In the genomic region with DNA sequence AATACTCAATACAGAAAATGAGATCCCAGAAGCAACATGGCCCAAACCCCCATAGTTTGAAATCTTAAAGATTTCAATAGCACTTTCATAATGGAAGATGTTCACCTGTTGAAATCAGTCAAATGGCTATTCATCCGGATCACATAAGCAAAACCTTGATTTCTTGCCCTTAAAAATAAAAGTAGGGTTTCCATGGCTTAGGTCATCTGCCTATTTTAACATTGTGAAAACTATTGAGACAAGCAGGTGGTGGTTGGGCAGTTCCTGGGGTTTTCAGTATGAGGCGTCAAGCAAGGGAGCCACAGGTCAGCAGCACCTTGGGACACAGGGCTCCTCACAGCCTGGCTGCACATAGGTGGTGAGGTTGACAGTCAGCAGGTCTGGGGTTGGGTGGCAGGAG, we compare ENCODE assay signal across 39 mouse cellular contexts. TPM values are rescaled to one million over a fixed set of nuclear protein-coding genes. Genes with fewer than 3 reads are reported as not detected.
"Had no signal": no experiment of that assay in that cellular context is flagged by ENCODE, and none has a peak within 500 bp of the region (broad histone marks: within the 10 kb centered on the region; RNA-seq: fewer than 3 reads in every experiment).

No protein-coding gene starts in this region.

- H3K9ac ChIP-seq: embryonic facial prominence, embryonic 12.5 days; embryonic facial prominence, embryonic 13.5 days; embryonic facial prominence, embryonic 15.5 days; forebrain, embryonic 12.5 days; forebrain, embryonic 13.5 days; forebrain, embryonic 15.5 days; forebrain, postnatal 0 days had no signal

- H3K27me3 ChIP-seq: embryonic facial prominence, embryonic 12.5 days; embryonic facial prominence, embryonic 13.5 days; embryonic facial prominence, embryonic 15.5 days; forebrain, embryonic 15.5 days had no signal

- H3K4me2 ChIP-seq: embryonic facial prominence, embryonic 12.5 days; embryonic facial prominence, embryonic 13.5 days; embryonic facial prominence, embryonic 15.5 days; forebrain, embryonic 12.5 days; forebrain, embryonic 13.5 days; forebrain, embryonic 15.5 days had no signal

- H3K4me1 ChIP-seq: embryonic facial prominence, embryonic 10.5 days; embryonic facial prominence, embryonic 12.5 days; embryonic facial prominence, embryonic 13.5 days; embryonic facial prominence, embryonic 15.5 days; forebrain, embryonic 10.5 days; forebrain, embryonic 12.5 days; forebrain, embryonic 13.5 days; forebrain, embryonic 15.5 days; heart, embryonic 10.5 days had no signal

- H3K27ac ChIP-seq: embryonic facial prominence, embryonic 10.5 days; embryonic facial prominence, embryonic 12.5 days; embryonic facial prominence, embryonic 13.5 days; embryonic facial prominence, embryonic 15.5 days; forebrain, embryonic 10.5 days; forebrain, embryonic 12.5 days; forebrain, embryonic 13.5 days; forebrain, embryonic 15.5 days; gastrocnemius, adult 2 months; heart, adult 2 months; heart, embryonic 10.5 days had no signal

- H3K4me3 ChIP-seq: embryonic facial prominence, embryonic 10.5 days; embryonic facial prominence, embryonic 12.5 days; embryonic facial prominence, embryonic 13.5 days; embryonic facial prominence, embryonic 15.5 days; erythroblast, embryonic 14.5 days; forebrain, embryonic 10.5 days; forebrain, embryonic 12.5 days; forebrain, embryonic 13.5 days; forebrain, embryonic 15.5 days; gastrocnemius, adult 2 months; heart, adult 2 months; heart, embryonic 10.5 days had no signal

- H3K9me3 ChIP-seq: embryonic facial prominence, embryonic 10.5 days; embryonic facial prominence, embryonic 12.5 days; embryonic facial prominence, embryonic 13.5 days; embryonic facial prominence, embryonic 15.5 days; forebrain, embryonic 10.5 days; forebrain, embryonic 12.5 days; forebrain, embryonic 13.5 days; forebrain, embryonic 15.5 days; heart, embryonic 10.5 days had no signal

- H3K36me3 ChIP-seq: embryonic facial prominence, embryonic 10.5 days; embryonic facial prominence, embryonic 12.5 days; embryonic facial prominence, embryonic 13.5 days; embryonic facial prominence, embryonic 15.5 days; forebrain, embryonic 10.5 days; forebrain, embryonic 12.5 days; forebrain, embryonic 15.5 days; heart, embryonic 10.5 days had no signal

- DNase-seq: cerebellum, adult 9-10 months; cerebellum, adult 9-11 months; cerebellum, postnatal 10 days; cerebellum, postnatal 14 days; cerebellum, postnatal 25 days; cerebellum, postnatal 36 days; embryo, embryonic 11 days; forebrain, postnatal 0 days; gastrocnemius, adult 2 months; gastrocnemius, postnatal 10 days; gastrocnemius, postnatal 14 days; gastrocnemius, postnatal 25 days; gastrocnemius, postnatal 36 days; heart, adult 11 months; heart, adult 18-20 months; heart, adult 2 months had no signal

- ATAC-seq: forebrain, embryonic 13.5 days; forebrain, embryonic 14.5 days; forebrain, embryonic 15.5 days; forebrain, embryonic 16.5 days; forebrain, postnatal 0 days had no signal

RNA-seq across cellular contexts. Expression of gene Krtap3-2, which starts 0.5 kb away (rescaled TPM):
- total RNA-seq: common myeloid progenitor, adult 5-6 weeks; forebrain, postnatal 0 days; gastrocnemius, adult 18-20 months; gastrocnemius, adult 2 months; gastrocnemius, adult 8-10 months; gastrocnemius, postnatal 10 days; gastrocnemius, postnatal 14 days; gastrocnemius, postnatal 25 days; gastrocnemius, postnatal 36 days; gastrocnemius, postnatal 4 days; granulocyte monocyte progenitor cell, adult 5-6 weeks; heart, adult 18-20 months; heart, adult 2 months; heart, adult 8-10 months had no signal
- polyA plus RNA-seq: cortical plate, adult 2 months; embryonic facial prominence, embryonic 10.5 days; embryonic facial prominence, embryonic 11.5 days; embryonic facial prominence, embryonic 12.5 days; embryonic facial prominence, embryonic 13.5 days; embryonic facial prominence, embryonic 14.5 days; erythroblast, embryonic 14.5 days; forebrain, embryonic 10.5 days; forebrain, embryonic 12.5 days; forebrain, embryonic 13.5 days; forebrain, embryonic 14.5 days; forebrain, embryonic 15.5 days; forebrain, embryonic 16.5 days; forebrain, postnatal 0 days; frontal cortex, adult 2 months; gonadal fat pad, adult 2 months; heart, adult 2 months; heart, embryonic 10.5 days had no signal

RNA-seq across cellular contexts. Expression of gene Gm11939, which starts 3.1 kb away (rescaled TPM):
- total RNA-seq: common myeloid progenitor, adult 5-6 weeks; forebrain, postnatal 0 days; gastrocnemius, adult 18-20 months; gastrocnemius, adult 2 months; gastrocnemius, adult 8-10 months; gastrocnemius, postnatal 10 days; gastrocnemius, postnatal 14 days; gastrocnemius, postnatal 25 days; gastrocnemius, postnatal 36 days; gastrocnemius, postnatal 4 days; granulocyte monocyte progenitor cell, adult 5-6 weeks; heart, adult 18-20 months; heart, adult 2 months; heart, adult 8-10 months had no signal
- polyA plus RNA-seq: cortical plate, adult 2 months; embryonic facial prominence, embryonic 10.5 days; embryonic facial prominence, embryonic 11.5 days; embryonic facial prominence, embryonic 12.5 days; embryonic facial prominence, embryonic 13.5 days; embryonic facial prominence, embryonic 14.5 days; erythroblast, embryonic 14.5 days; forebrain, embryonic 10.5 days; forebrain, embryonic 12.5 days; forebrain, embryonic 13.5 days; forebrain, embryonic 14.5 days; forebrain, embryonic 15.5 days; forebrain, embryonic 16.5 days; forebrain, postnatal 0 days; frontal cortex, adult 2 months; gonadal fat pad, adult 2 months; heart, adult 2 months; heart, embryonic 10.5 days had no signal

RNA-seq across cellular contexts. Expression of gene Krtap3-3, which starts 5.5 kb away (rescaled TPM):
- total RNA-seq: common myeloid progenitor, adult 5-6 weeks; forebrain, postnatal 0 days; gastrocnemius, adult 2 months; gastrocnemius, adult 8-10 months; gastrocnemius, postnatal 10 days; gastrocnemius, postnatal 14 days; gastrocnemius, postnatal 25 days; gastrocnemius, postnatal 36 days; gastrocnemius, postnatal 4 days; granulocyte monocyte progenitor cell, adult 5-6 weeks; heart, adult 18-20 months; heart, adult 2 months; heart, adult 8-10 months had no signal
- polyA plus RNA-seq: cortical plate, adult 2 months; embryonic facial prominence, embryonic 10.5 days; embryonic facial prominence, embryonic 11.5 days; embryonic facial prominence, embryonic 12.5 days; embryonic facial prominence, embryonic 13.5 days; erythroblast, embryonic 14.5 days; forebrain, embryonic 10.5 days; forebrain, embryonic 12.5 days; forebrain, embryonic 13.5 days; forebrain, embryonic 14.5 days; forebrain, embryonic 15.5 days; forebrain, embryonic 16.5 days; forebrain, postnatal 0 days; frontal cortex, adult 2 months; heart, adult 2 months; heart, embryonic 10.5 days had no signal

RNA-seq across cellular contexts. Expression of gene Krtap3-1, which starts 10.2 kb away (rescaled TPM):
- total RNA-seq: common myeloid progenitor, adult 5-6 weeks; forebrain, postnatal 0 days; gastrocnemius, adult 18-20 months; gastrocnemius, adult 2 months; gastrocnemius, adult 8-10 months; gastrocnemius, postnatal 10 days; gastrocnemius, postnatal 14 days; gastrocnemius, postnatal 25 days; gastrocnemius, postnatal 36 days; gastrocnemius, postnatal 4 days; granulocyte monocyte progenitor cell, adult 5-6 weeks; heart, adult 18-20 months; heart, adult 2 months; heart, adult 8-10 months had no signal
- polyA plus RNA-seq: cortical plate, adult 2 months; embryonic facial prominence, embryonic 10.5 days; embryonic facial prominence, embryonic 11.5 days; embryonic facial prominence, embryonic 12.5 days; embryonic facial prominence, embryonic 13.5 days; erythroblast, embryonic 14.5 days; forebrain, embryonic 10.5 days; forebrain, embryonic 12.5 days; forebrain, embryonic 13.5 days; forebrain, embryonic 14.5 days; forebrain, embryonic 15.5 days; forebrain, embryonic 16.5 days; forebrain, postnatal 0 days; frontal cortex, adult 2 months; gonadal fat pad, adult 2 months; heart, adult 2 months; heart, embryonic 10.5 days had no signal

RNA-seq across cellular contexts. Expression of gene Krt40, which starts 13.2 kb away (rescaled TPM):
- total RNA-seq: common myeloid progenitor, adult 5-6 weeks; forebrain, postnatal 0 days; gastrocnemius, adult 18-20 months; gastrocnemius, adult 2 months; gastrocnemius, adult 8-10 months; gastrocnemius, postnatal 10 days; gastrocnemius, postnatal 14 days; gastrocnemius, postnatal 25 days; gastrocnemius, postnatal 36 days; gastrocnemius, postnatal 4 days; granulocyte monocyte progenitor cell, adult 5-6 weeks; heart, adult 18-20 months; heart, adult 2 months; heart, adult 8-10 months had no signal
- polyA plus RNA-seq: cortical plate, adult 2 months; embryonic facial prominence, embryonic 10.5 days; embryonic facial prominence, embryonic 11.5 days; embryonic facial prominence, embryonic 12.5 days; embryonic facial prominence, embryonic 13.5 days; embryonic facial prominence, embryonic 14.5 days; erythroblast, embryonic 14.5 days; forebrain, embryonic 10.5 days; forebrain, embryonic 12.5 days; forebrain, embryonic 13.5 days; forebrain, embryonic 14.5 days; forebrain, embryonic 15.5 days; forebrain, embryonic 16.5 days; forebrain, postnatal 0 days; gonadal fat pad, adult 2 months; heart, adult 2 months; heart, embryonic 10.5 days had no signal
